Mouse (Mus musculus) G1E-ER4 (cell line): Measurements from ENCODE around the gene Gm5269. TPM values are rescaled to one million over a fixed set of nuclear protein-coding genes. Genes with fewer than 3 reads are reported as not detected.

Experiments used
- GATA1 ChIP-seq: IDR thresholded peaks from one replicate; pipeline ENCODE4 v1.8.0; 2012; ENCODE audit warnings: low read length, inconsistent platforms
- polyA plus RNA-seq: library from polyadenylated mRNA; stranded (reverse); fragments of >175 nt; gene quantifications from 2 replicates; pipeline ENCODE4 v1.2.3, GENCODE M21; 2012

Gm5269 gene
- polyA plus RNA-seq: not detected in 2 replicates

GRCm38 (mm10) chr1:45890173-45890572, at the start of gene Gm5269:
Gm5269 (minus strand) TSS chr1:45890273.
- TF ChIP-seq GATA1: no peak

GRCm38 (mm10) chr1:45931127-45931526, 41.1 kb upstream of the Gm5269 start:
- no peak for TF ChIP-seq GATA1

GRCm38 (mm10) chr1:45926911-45927310, 36.8 kb upstream of the Gm5269 start:
- no peak for TF ChIP-seq GATA1

GRCm38 (mm10) chr1:45926393-45926763, 36.3 kb upstream of the Gm5269 start, which contains the start of gene Slc40a1:
Slc40a1 (minus strand) TSS chr1:45926523.
- TF ChIP-seq GATA1: peak; percentile 74

- no peak for TF ChIP-seq GATA1
Observed at GRCm38 (mm10) chr1:45925500-45926392, 35.7 kb upstream of the Gm5269 start.

- TF ChIP-seq GATA1: no peak
Observed at GRCm38 (mm10) chr1:45925131-45925499, 35.0 kb upstream of the Gm5269 start.

GRCm38 (mm10) chr1:45924516-45924915, 34.4 kb upstream of the Gm5269 start:
- TF ChIP-seq GATA1: no peak

GRCm38 (mm10) chr1:45923306-45923705, 33.2 kb upstream of the Gm5269 start:
- no peak for TF ChIP-seq GATA1

- no peak for TF ChIP-seq GATA1
Observed at GRCm38 (mm10) chr1:45920703-45921102, 30.6 kb upstream of the Gm5269 start.

- TF ChIP-seq GATA1: no peak
Observed at GRCm38 (mm10) chr1:45919752-45920151, 29.7 kb upstream of the Gm5269 start.

GRCm38 (mm10) chr1:45917136-45917803, 27.2 kb upstream of the Gm5269 start:
- no peak for TF ChIP-seq GATA1

GRCm38 (mm10) chr1:45916174-45916573, 26.1 kb upstream of the Gm5269 start:
- no peak for TF ChIP-seq GATA1

- no peak for TF ChIP-seq GATA1
Observed at GRCm38 (mm10) chr1:45914236-45914635, 24.2 kb upstream of the Gm5269 start.

GRCm38 (mm10) chr1:45905107-45905821, 15.2 kb upstream of the Gm5269 start:
- TF ChIP-seq GATA1: peak; percentile 8

GRCm38 (mm10) chr1:45904161-45904560, 14.1 kb upstream of the Gm5269 start:
- TF ChIP-seq GATA1: no peak

- TF ChIP-seq GATA1: no peak
Observed at GRCm38 (mm10) chr1:45898044-45898443, 8.0 kb upstream of the Gm5269 start.
